Mouse (Mus musculus) liver, postnatal 0 days (tissue): Measurements from ENCODE around the gene Ankrd52.
A peak's percentile ranks its signal among the peaks of the same experiment; 100 is the strongest.

Experiments used
- CTCF ChIP-seq: sonication (generic); IDR thresholded peaks from 2 replicates; pipeline ENCODE4 v1.5.1; 2016; ENCODE audit warnings: antibody characterized with exemption, low read depth
- EP300 ChIP-seq: IDR thresholded peaks from 2 replicates; pipeline ENCODE4 v1.6.1; 2016; ENCODE audit warnings: antibody characterized with exemption, low read depth, mild to moderate bottlenecking

GRCm38 (mm10) chr10:128358796-128359195, 18.1 kb upstream of the Ankrd52 start:
- TF ChIP-seq CTCF (peak; percentile 82), EP300 (no peak)
